Mouse (Mus musculus) MEL (cell line): Measurements from ENCODE around the gene Adgrv1. TPM values are rescaled to one million over a fixed set of nuclear protein-coding genes. Genes with fewer than 3 reads are reported as not detected.

Experiments
- DNase-seq: peaks from one replicate; pipeline ENCODE4 v3.0.0; 2011; ENCODE audit warnings: low read depth, low spot score
- H3K27ac ChIP-seq: 2 replicates; pipeline ENCODE4 v1.5.1; 2012; ENCODE audit warnings: low read depth, mild to moderate bottlenecking, control low read depth, low read length, moderate library complexity; ENCODE audit not compliant: control insufficient read depth
- H3K27me3 ChIP-seq, 2 experiments: fragments of 150-350 bp in 1 of 2; sonication (generic) in 1 of 2; 2 replicates each; pipeline ENCODE4 v1.6.1; 2012; ENCODE audit warnings: low read length in 2 of 2, mild to moderate bottlenecking in 2 of 2, improper control_type of control experiment in 1 of 2, moderate library complexity in 1 of 2; ENCODE audit not compliant: insufficient read depth in 2 of 2, control insufficient read depth in 1 of 2
- H3K36me3 ChIP-seq, 2 experiments: 2 replicates each; pipeline ENCODE4 v1.6.1; 2012 to 2014; ENCODE audit warnings: low read length in 2 of 2, improper control_type of control experiment in 1 of 2, inconsistent platforms in 1 of 2, mild to moderate bottlenecking in 1 of 2; ENCODE audit not compliant: insufficient read depth in 2 of 2, control insufficient read depth in 1 of 2
- H3K4me1 ChIP-seq, 2 experiments: fragments of 150-350 bp in 1 of 2; sonication (generic) in 1 of 2; 2 replicates each; pipeline ENCODE4 v1.6.1; 2012; ENCODE audit warnings: low read length in 2 of 2, improper control_type of control experiment in 1 of 2, mild to moderate bottlenecking in 1 of 2; ENCODE audit not compliant: insufficient read depth in 2 of 2, control insufficient read depth in 1 of 2
- H3K4me3 ChIP-seq, 2 experiments: fragments of 150-350 bp in 1 of 2; sonication (generic) in 1 of 2; 2 replicates each; pipeline ENCODE4 v1.5.1; 2012; ENCODE audit warnings: low read depth in 2 of 2, low read length in 2 of 2, mild to moderate bottlenecking in 2 of 2, moderate library complexity in 2 of 2, control low read depth in 1 of 2, improper control_type of control experiment in 1 of 2; ENCODE audit not compliant: control insufficient read depth in 1 of 2, insufficient read depth in 1 of 2
- H3K79me2 ChIP-seq: 2 replicates; pipeline ENCODE4 v1.6.1; 2012; ENCODE audit warnings: mild to moderate bottlenecking, low read length, moderate library complexity; ENCODE audit not compliant: control insufficient read depth, poor library complexity, insufficient read depth
- H3K9ac ChIP-seq: 2 replicates; pipeline ENCODE4 v1.6.1; 2012; ENCODE audit warnings: low read depth, mild to moderate bottlenecking, control low read depth, low read length, moderate library complexity; ENCODE audit not compliant: control insufficient read depth, poor library complexity, severe bottlenecking
- H3K9me3 ChIP-seq: fragments of 150-350 bp; sonication (generic); replicated peaks from 2 replicates; pipeline ENCODE4 v1.6.1; 2012; ENCODE audit warnings: mild to moderate bottlenecking, low read length, improper control_type of control experiment, moderate library complexity; ENCODE audit not compliant: insufficient read depth
- CHD1 ChIP-seq: IDR thresholded peaks from 2 replicates; pipeline ENCODE4 v1.6.1; 2012; ENCODE audit warnings: low read depth, mild to moderate bottlenecking, inconsistent platforms, low read length, improper control_type of control experiment
- CTCF ChIP-seq, 3 experiments: IDR thresholded peaks in 2 of 3; conservative IDR thresholded peaks in 1 of 3; 2 replicates each; pipeline ENCODE4 v1.5.1; 2011 to 2012; ENCODE audit warnings: low read length in 3 of 3, low read depth in 2 of 3, mild to moderate bottlenecking in 2 of 3, improper control_type of control experiment in 1 of 3, inconsistent platforms in 1 of 3, mixed read lengths in 1 of 3, moderate library complexity in 1 of 3; ENCODE audit not compliant: control insufficient read depth in 1 of 3, insufficient read depth in 1 of 3, poor library complexity in 1 of 3, severe bottlenecking in 1 of 3
- EP300 ChIP-seq, 2 experiments: IDR thresholded peaks; 2 replicates each; pipeline ENCODE4 v1.6.1; 2011; ENCODE audit warnings: improper control_type of control experiment in 2 of 2, low read length in 2 of 2, low read depth in 1 of 2, mild to moderate bottlenecking in 1 of 2
- ETS1 ChIP-seq: IDR thresholded peaks from 2 replicates; pipeline ENCODE4 v1.6.1; 2012; ENCODE audit warnings: low read depth, mild to moderate bottlenecking, inconsistent platforms, low read length, improper control_type of control experiment, moderate library complexity
- GATA1 ChIP-seq: IDR thresholded peaks from 2 replicates; pipeline ENCODE4 v1.6.1; 2011; ENCODE audit warnings: low read depth, low read length, improper control_type of control experiment
- JUND ChIP-seq: IDR thresholded peaks from 2 replicates; pipeline ENCODE4 v1.6.1; 2011; ENCODE audit warnings: low read depth, mild to moderate bottlenecking, improper control_type of control experiment, low read length
- MAFK ChIP-seq: IDR thresholded peaks from 2 replicates; pipeline ENCODE4 v1.6.1; 2011; ENCODE audit warnings: low read depth, mild to moderate bottlenecking, low read length, improper control_type of control experiment, borderline replicate concordance
- MAX ChIP-seq: IDR thresholded peaks from 2 replicates; pipeline ENCODE4 v1.6.1; 2011; ENCODE audit warnings: low read length, improper control_type of control experiment
- MYB ChIP-seq: IDR thresholded peaks from 2 replicates; pipeline ENCODE4 v1.6.1; 2011; ENCODE audit warnings: mild to moderate bottlenecking, low read depth, low read length, improper control_type of control experiment
- NRF1 ChIP-seq: IDR thresholded peaks from 2 replicates; pipeline ENCODE4 v1.6.1; 2014; ENCODE audit warnings: low read depth, mild to moderate bottlenecking, inconsistent platforms, low read length, improper control_type of control experiment, moderate library complexity; ENCODE audit not compliant: poor library complexity, insufficient read depth, severe bottlenecking
- POLR2AphosphoS2 ChIP-seq: IDR thresholded peaks from 2 replicates; pipeline ENCODE4 v1.6.1; 2011; ENCODE audit warnings: low read length, improper control_type of control experiment
- RAD21 ChIP-seq: IDR thresholded peaks from 2 replicates; pipeline ENCODE4 v1.6.1; 2011; ENCODE audit warnings: mild to moderate bottlenecking, low read depth, low read length, improper control_type of control experiment
- RCOR1 ChIP-seq: IDR thresholded peaks from 2 replicates; pipeline ENCODE4 v1.6.1; 2012; ENCODE audit warnings: low read depth, mild to moderate bottlenecking, inconsistent platforms, low read length, improper control_type of control experiment
- SMC3 ChIP-seq: IDR thresholded peaks from 2 replicates; pipeline ENCODE4 v1.6.1; 2011; ENCODE audit warnings: low read depth, low read length, improper control_type of control experiment
- TAL1 ChIP-seq: IDR thresholded peaks from 2 replicates; pipeline ENCODE4 v1.6.1; 2012; ENCODE audit warnings: mild to moderate bottlenecking, inconsistent platforms, low read length, moderate library complexity, mixed read lengths
- TCF12 ChIP-seq: IDR thresholded peaks from 2 replicates; pipeline ENCODE4 v1.6.1; 2014; ENCODE audit warnings: low read depth, mild to moderate bottlenecking, inconsistent platforms, low read length, improper control_type of control experiment, moderate library complexity
- UBTF ChIP-seq: IDR thresholded peaks from 2 replicates; pipeline ENCODE4 v1.6.1; 2012; ENCODE audit warnings: low read depth, mild to moderate bottlenecking, inconsistent platforms, low read length, improper control_type of control experiment, moderate library complexity, borderline replicate concordance; ENCODE audit not compliant: insufficient read depth
- USF1 ChIP-seq: IDR thresholded peaks from 2 replicates; pipeline ENCODE4 v1.6.1; 2014; ENCODE audit warnings: low read depth, mild to moderate bottlenecking, inconsistent platforms, low read length, improper control_type of control experiment, moderate library complexity
- USF2 ChIP-seq, 2 experiments: IDR thresholded peaks; 2 replicates each; pipeline ENCODE4 v1.6.1; 2011 to 2012; ENCODE audit warnings: improper control_type of control experiment in 2 of 2, low read length in 2 of 2, borderline replicate concordance in 1 of 2, inconsistent platforms in 1 of 2, low read depth in 1 of 2, mild to moderate bottlenecking in 1 of 2; ENCODE audit not compliant: insufficient read depth in 1 of 2
- polyA plus RNA-seq, 2 experiments: library from polyadenylated mRNA; stranded (reverse) in 1 of 2; unstranded in 1 of 2; fragments of >175 nt in 1 of 2; fragments of >200 nt in 1 of 2; gene quantifications; 2 replicates each; pipeline versions ENCODE4 v1.2.1 to v1.2.4; 2012; ENCODE audit warnings: low replicate concordance in 2 of 2, low read depth in 1 of 2; ENCODE audit not compliant: insufficient read length in 2 of 2, insufficient read depth in 1 of 2, missing spikeins in 1 of 2
- total RNA-seq: library from RNA; depleted of rRNA; stranded (reverse); fragments of 300-350 nt; gene quantifications from 2 replicates; pipeline ENCODE4 v1.2.3, GENCODE M21; 2012

Adgrv1 gene
- total and polyA plus RNA-seq, 3 experiments = 5.6 to 5.8 TPM; not detected in 1

DNA sequence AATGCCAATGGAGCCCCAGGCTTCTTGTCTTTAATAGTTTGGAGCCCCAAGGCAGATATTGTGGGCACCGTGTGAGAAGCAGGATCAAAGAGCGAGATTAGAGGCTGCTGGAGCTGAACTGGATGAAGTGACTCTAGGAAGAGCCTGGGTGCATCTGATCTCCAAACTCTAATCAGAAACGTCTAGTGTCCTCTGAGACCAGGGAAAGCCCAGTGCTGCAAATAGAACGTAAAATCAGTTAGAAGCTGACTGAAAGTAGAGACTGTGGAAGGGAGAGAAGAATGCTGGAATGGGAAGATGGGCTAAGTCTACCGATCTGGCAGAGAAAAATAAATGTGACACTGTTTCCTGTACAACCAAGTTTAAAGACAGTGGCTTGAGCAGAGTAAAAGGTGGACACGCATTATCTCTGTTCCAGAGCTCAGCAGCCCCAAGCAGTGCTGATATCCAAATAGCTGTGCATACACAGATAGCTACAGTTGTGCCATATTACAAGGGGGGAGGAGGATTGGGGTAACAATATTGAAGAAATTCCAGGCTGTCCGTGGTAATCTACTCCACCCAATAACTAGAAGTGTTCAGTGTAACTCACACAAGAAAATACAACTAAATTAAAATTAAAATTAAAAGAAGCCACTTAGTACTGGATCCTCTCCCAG is 9.7 kb upstream of the Adgrv1 start:
- no peaks in the 10 kb centered on the region for H3K79me2 ChIP-seq
- H3K4me1 ChIP-seq = peaks cover 5 to 28% of the 10 kb centered on the region in 2 experiments
- DNase-seq = peak; percentile 65
- H3K36me3 ChIP-seq = peaks cover 0 to 20% of the 10 kb centered on the region in 2 experiments; a peak in 2 of 4 replicates
- peak overlapping the region; percentile 37 to 39 for H3K4me3 ChIP-seq
- H3K27ac ChIP-seq = peak overlapping the region; percentile 46
- TF ChIP-seq USF2 (IDR thresholded peaks at IDR 0.05; ENCODE audit: borderline replicate concordance in 1 of 2, insufficient read depth in 1 of 2, low read depth in 1 of 2, low read length in 2 of 2) (no peak), TCF12 (peak; percentile 93), NRF1 (no peak), JUND (no peak), RAD21 (no peak), RCOR1 (no peak), MAX (no peak), USF1 (no peak), GATA1 (peak; percentile 92), POLR2AphosphoS2 (no peak), MYB (peak; percentile 13; the same call in 1 of the 2 replicates), UBTF (no peak), ETS1 (peak; percentile 55; the same call in 1 of the 2 replicates), TAL1 (peak; percentile 88), CHD1 (no peak), MAFK (no peak), SMC3 (no peak; the same call in 1 of the 2 replicates), EP300 (IDR thresholded peaks at IDR 0.05; ENCODE audit: low read depth in 1 of 2, low read length in 2 of 2) (peak; percentile 89 to 93), CTCF (IDR thresholded peaks at IDR 0.05 in 2 of 3, conservative IDR thresholded peaks at IDR 0.05 in 1 of 3; ENCODE audit: control insufficient read depth in 1 of 3, insufficient read depth in 1 of 3, low read depth in 2 of 3, low read length in 3 of 3, poor library complexity in 1 of 3, severe bottlenecking in 1 of 3) (no peak)
- no peaks in the 10 kb centered on the region for H3K27me3 ChIP-seq
- peak overlapping the region; percentile 4; the same call in 1 of the 2 replicates for H3K9ac ChIP-seq
- H3K9me3 ChIP-seq = no peaks in the 10 kb centered on the region
